Mouse (Mus musculus): ENCODE measurements around the gene U2af1l4. TPM values are rescaled to one million over a fixed set of nuclear protein-coding genes. Genes with fewer than 3 reads are reported as not detected.

The U2af1l4 gene
- polyA plus RNA-seq, 1 experiment from 2014 or later, result 94.1 TPM

GRCm38 (mm10) chr7:30532931-30533330, 30.2 kb upstream of the U2af1l4 start:
- Histone ChIP-seq H3K36me3 (peaks cover 48% of the 10 kb centered on the region), H3K4me3 (no peak overlapping the region)
- WGBS, result 17% methylated on average over 8 of the region's 8 CpGs

GRCm38 (mm10) chr7:30533941-30534632, 29.0 kb upstream of the U2af1l4 start:
- Histone ChIP-seq H3K9me3 (no peaks in the 10 kb centered on the region), H3K4me3 (peak overlapping the region; percentile 70), H3K27ac (peak overlapping the region; percentile 80), H3K4me1 (peaks cover 34% of the 10 kb centered on the region), H3K4me2 (replicated peaks) (peak overlapping the region; percentile 81), H3K36me3 (peaks cover 43% of the 10 kb centered on the region), H3K27me3 (no peaks in the 10 kb centered on the region; the same call in 1 of the 2 replicates), H3K9ac (peak overlapping the region; percentile 78)
- peak; percentile 24 for ATAC-seq (ENCODE audit: insufficient number of reproducible peaks, insufficient read depth, low FRiP score, low TSS enrichment)
- WGBS, result 7% methylated on average over 24 of the region's 26 CpGs

More at GRCm38 (mm10) chr7:30532931-30533330, 30.2 kb upstream of the U2af1l4 start:
- H3K27ac ChIP-seq, result no peak overlapping the region
- H3K9ac ChIP-seq, result peak overlapping the region; percentile 28
- no peaks in the 10 kb centered on the region for H3K9me3 ChIP-seq
- H3K4me1 ChIP-seq, result peaks cover 34% of the 10 kb centered on the region
- H3K4me2 ChIP-seq (replicated peaks), result peak overlapping the region; percentile 81
- no peaks in the 10 kb centered on the region; the same call in 1 of the 2 replicates for H3K27me3 ChIP-seq
- no peak for ATAC-seq (ENCODE audit: insufficient number of reproducible peaks, insufficient read depth, low FRiP score, low TSS enrichment)

- ATAC-seq (ENCODE audit: insufficient number of reproducible peaks, insufficient read depth, low FRiP score, low TSS enrichment), result peak; percentile 79
- Histone ChIP-seq H3K36me3 (peaks cover 43% of the 10 kb centered on the region), H3K4me3 (peak within 1 kb of the TSS; percentile 70)
Measured at GRCm38 (mm10) chr7:30534633-30535577, 28.2 kb upstream of the U2af1l4 start, which contains the start of gene Arhgap33. TSS of gene Arhgap33 (minus strand) at chr7:30535060.

GRCm38 (mm10) chr7:30540572-30540971, 22.5 kb upstream of the U2af1l4 start:
- peak; percentile 54; the same call in 1 of the 2 replicates for ATAC-seq (ENCODE audit: insufficient number of reproducible peaks, insufficient read depth, low FRiP score, low TSS enrichment)
- Histone ChIP-seq H3K27ac (no peak overlapping the region), H3K4me1 (peaks cover under 1% of the 10 kb centered on the region; the same call in 1 of the 2 replicates), H3K4me3 (no peak overlapping the region), H3K27me3 (no peaks in the 10 kb centered on the region), H3K36me3 (peaks cover 45% of the 10 kb centered on the region), H3K4me2 (replicated peaks) (no peak overlapping the region), H3K9me3 (no peaks in the 10 kb centered on the region), H3K9ac (no peak overlapping the region)
- 91% methylated on average over 7 of the region's 7 CpGs for WGBS

More at GRCm38 (mm10) chr7:30534633-30535577, 28.2 kb upstream of the U2af1l4 start, which contains the start of gene Arhgap33:
- WGBS, result under 1% methylated on average over 72 of the region's 84 CpGs
- peak within 1 kb of the TSS; percentile 78 for H3K9ac ChIP-seq
- H3K4me1 ChIP-seq, result peaks cover 34% of the 10 kb centered on the region
- peak within 1 kb of the TSS; percentile 80 for H3K27ac ChIP-seq
- H3K4me2 ChIP-seq (replicated peaks), result peak within 1 kb of the TSS; percentile 81
- no peaks in the 10 kb centered on the region; the same call in 1 of the 2 replicates for H3K27me3 ChIP-seq
- H3K9me3 ChIP-seq, result no peaks in the 10 kb centered on the region

- H3K4me2 ChIP-seq (replicated peaks), result no peak overlapping the region
- no peaks in the 10 kb centered on the region for H3K4me1 ChIP-seq
- H3K27me3 ChIP-seq, result no peaks in the 10 kb centered on the region
- H3K9ac ChIP-seq, result no peak overlapping the region; the same call in 1 of the 2 replicates
- H3K27ac ChIP-seq, result no peak overlapping the region
- 92% methylated on average over 2 of the region's 2 CpGs for WGBS
- ATAC-seq (ENCODE audit: insufficient number of reproducible peaks, insufficient read depth, low FRiP score, low TSS enrichment), result no peak
- H3K4me3 ChIP-seq, result no peak overlapping the region
- H3K36me3 ChIP-seq, result peaks cover 69% of the 10 kb centered on the region
- H3K9me3 ChIP-seq, result no peaks in the 10 kb centered on the region
Measured at GRCm38 (mm10) chr7:30544327-30544726, 18.8 kb upstream of the U2af1l4 start.

- Histone ChIP-seq H3K9me3 (no peaks in the 10 kb centered on the region), H3K4me1 (peaks cover 14% of the 10 kb centered on the region), H3K36me3 (peaks cover 44% of the 10 kb centered on the region), H3K4me3 (no peak overlapping the region), H3K27ac (no peak overlapping the region), H3K9ac (no peak overlapping the region), H3K27me3 (no peaks in the 10 kb centered on the region), H3K4me2 (replicated peaks) (no peak overlapping the region)
- ATAC-seq (ENCODE audit: insufficient number of reproducible peaks, insufficient read depth, low FRiP score, low TSS enrichment), result no peak
- WGBS, result 92% methylated on average over 2 of the region's 2 CpGs
Measured at GRCm38 (mm10) chr7:30549880-30550279, 13.2 kb upstream of the U2af1l4 start.

GRCm38 (mm10) chr7:30550603-30551002, 12.5 kb upstream of the U2af1l4 start:
- peaks cover 51% of the 10 kb centered on the region for H3K36me3 ChIP-seq
- H3K4me3 ChIP-seq, result no peak overlapping the region
- no peak for ATAC-seq (ENCODE audit: insufficient number of reproducible peaks, insufficient read depth, low FRiP score, low TSS enrichment)
- peaks cover 14% of the 10 kb centered on the region for H3K4me1 ChIP-seq
- H3K4me2 ChIP-seq (replicated peaks), result no peak overlapping the region
- H3K27ac ChIP-seq, result no peak overlapping the region
- H3K27me3 ChIP-seq, result no peaks in the 10 kb centered on the region
- no peaks in the 10 kb centered on the region for H3K9me3 ChIP-seq
- WGBS, result 100% methylated on average over 1 of the region's 1 CpGs
- H3K9ac ChIP-seq, result no peak overlapping the region

GRCm38 (mm10) chr7:30551445-30552101, 11.5 kb upstream of the U2af1l4 start:
- H3K9me3 ChIP-seq, result no peaks in the 10 kb centered on the region
- H3K9ac ChIP-seq, result peak overlapping the region; percentile 65
- peaks cover 47% of the 10 kb centered on the region for H3K36me3 ChIP-seq
- peak overlapping the region; percentile 66 for H3K4me3 ChIP-seq
- H3K27me3 ChIP-seq, result no peaks in the 10 kb centered on the region
- H3K4me2 ChIP-seq (replicated peaks), result peak overlapping the region; percentile 88
- H3K4me1 ChIP-seq, result peaks cover 14% of the 10 kb centered on the region
- peak; percentile 67 for ATAC-seq (ENCODE audit: insufficient number of reproducible peaks, insufficient read depth, low FRiP score, low TSS enrichment)
- H3K27ac ChIP-seq, result peak overlapping the region; percentile 97
- WGBS, result 3% methylated on average over 10 of the region's 10 CpGs

- peaks cover 14% of the 10 kb centered on the region for H3K4me1 ChIP-seq
- peak within 1 kb of the TSS; percentile 97 for H3K27ac ChIP-seq
- H3K36me3 ChIP-seq, result peaks cover 47% of the 10 kb centered on the region
- peak; percentile 94 for ATAC-seq (ENCODE audit: insufficient number of reproducible peaks, insufficient read depth, low FRiP score, low TSS enrichment)
- H3K4me3 ChIP-seq, result peak within 1 kb of the TSS; percentile 66
- under 1% methylated on average over 44 of the region's 44 CpGs for WGBS
- no peaks in the 10 kb centered on the region for H3K9me3 ChIP-seq
- H3K4me2 ChIP-seq (replicated peaks), result peak within 1 kb of the TSS; percentile 88
- H3K27me3 ChIP-seq, result no peaks in the 10 kb centered on the region
- H3K9ac ChIP-seq, result peak within 1 kb of the TSS; percentile 72
Measured at GRCm38 (mm10) chr7:30552102-30553020, 10.7 kb upstream of the U2af1l4 start, which contains the start of the genes Hspb6 and Proser3. TSS of gene Hspb6 (plus strand) at chr7:30552178. TSS of gene Proser3 (minus strand) at chr7:30552299.

GRCm38 (mm10) chr7:30553021-30553589, 10.0 kb upstream of the U2af1l4 start:
- peak overlapping the region; percentile 66 for H3K4me3 ChIP-seq
- no peak for ATAC-seq (ENCODE audit: insufficient number of reproducible peaks, insufficient read depth, low FRiP score, low TSS enrichment)
- H3K4me1 ChIP-seq, result peaks cover 14% of the 10 kb centered on the region
- 7% methylated on average over 23 of the region's 23 CpGs for WGBS
- H3K27ac ChIP-seq, result peak overlapping the region; percentile 91
- H3K4me2 ChIP-seq (replicated peaks), result peak overlapping the region; percentile 88
- peaks cover 40% of the 10 kb centered on the region for H3K36me3 ChIP-seq
- peak overlapping the region; percentile 72 for H3K9ac ChIP-seq
- H3K27me3 ChIP-seq, result no peaks in the 10 kb centered on the region
- no peaks in the 10 kb centered on the region for H3K9me3 ChIP-seq

Measured in embryonic facial prominence, embryonic 12.5 days (tissue).